Mouse (Mus musculus): ENCODE measurements around the gene Gtpbp10. TPM values are rescaled to one million over a fixed set of nuclear protein-coding genes. Genes with fewer than 3 reads are reported as not detected.

Gtpbp10 gene
- 4.7 and 6.6 TPM in 2 replicates for polyA plus RNA-seq (2012; rRNA removed)

GRCm38 (mm10) chr5:5559079-5559740, at the start of gene Gtpbp10:
Gtpbp10 (minus strand) TSS chr5:5559538.
- WGBS, result under 1% methylated on average over 43 of the region's 43 CpGs
- no peaks in the 10 kb centered on the region for H3K27me3 ChIP-seq (replicated peaks; ENCODE audit: control insufficient read depth, insufficient read depth, low read length)
- H3K27ac ChIP-seq (ENCODE audit: insufficient read depth, low read depth, low read length), result peak within 1 kb of the TSS; percentile 21; the same call in 1 of the 2 replicates
- peak within 1 kb of the TSS; percentile 92 for H3K4me3 ChIP-seq (ENCODE audit: insufficient read depth, low read depth, low read length)
- peak; percentile 94 for DNase-seq
- no peaks in the 10 kb centered on the region for H3K4me1 ChIP-seq (ENCODE audit: control insufficient read depth, insufficient read depth, low read length)
- H3K36me3 ChIP-seq (ENCODE audit: control insufficient read depth, insufficient read depth, low read length), result peaks cover 3% of the 10 kb centered on the region
- TF ChIP-seq CTCF (conservative IDR thresholded peaks at IDR 0.05; ENCODE audit: insufficient read depth, insufficient read length, low read depth, low read length) (no peak), POLR2A (IDR thresholded peaks at IDR 0.05; ENCODE audit: low read depth, low read length) (peak; percentile 73)

GRCm38 (mm10) chr5:5587686-5588085, 28.3 kb upstream of the Gtpbp10 start:
- H3K27me3 ChIP-seq (replicated peaks; ENCODE audit: control insufficient read depth, insufficient read depth, low read length), result no peaks in the 10 kb centered on the region
- no peak for DNase-seq
- H3K36me3 ChIP-seq (ENCODE audit: control insufficient read depth, insufficient read depth, low read length), result no peaks in the 10 kb centered on the region
- WGBS, result 87% methylated on average over 3 of the region's 3 CpGs
- H3K4me1 ChIP-seq (ENCODE audit: control insufficient read depth, insufficient read depth, low read length), result no peaks in the 10 kb centered on the region
- H3K27ac ChIP-seq (ENCODE audit: insufficient read depth, low read depth, low read length), result no peak overlapping the region
- no peak overlapping the region for H3K4me3 ChIP-seq (ENCODE audit: insufficient read depth, low read depth, low read length)
- TF ChIP-seq CTCF (conservative IDR thresholded peaks at IDR 0.05; ENCODE audit: insufficient read depth, insufficient read length, low read depth, low read length), result no peak
- TF ChIP-seq POLR2A (IDR thresholded peaks at IDR 0.05; ENCODE audit: low read depth, low read length), result no peak

- peak within 1 kb of the TSS; percentile 33; the same call in 1 of the 2 replicates for H3K4me3 ChIP-seq (ENCODE audit: insufficient read depth, low read depth, low read length)
- DNase-seq, result no peak
- H3K36me3 ChIP-seq (ENCODE audit: control insufficient read depth, insufficient read depth, low read length), result no peaks in the 10 kb centered on the region
- no peaks in the 10 kb centered on the region for H3K4me1 ChIP-seq (ENCODE audit: control insufficient read depth, insufficient read depth, low read length)
- H3K27me3 ChIP-seq (replicated peaks; ENCODE audit: control insufficient read depth, insufficient read depth, low read length), result no peaks in the 10 kb centered on the region; the same call in 1 of the 2 replicates
- 1% methylated on average over 24 of the region's 24 CpGs for WGBS
- no peak within 1 kb of the TSS for H3K27ac ChIP-seq (ENCODE audit: insufficient read depth, low read depth, low read length)
- no peak for TF ChIP-seq POLR2A (IDR thresholded peaks at IDR 0.05; ENCODE audit: low read depth, low read length)
- no peak for TF ChIP-seq CTCF (conservative IDR thresholded peaks at IDR 0.05; ENCODE audit: insufficient read depth, insufficient read length, low read depth, low read length)
Measured at GRCm38 (mm10) chr5:5573749-5574317, 14.5 kb upstream of the Gtpbp10 start, which contains the start of gene Gm8773. Gm8773 (plus strand) TSS chr5:5573799.

- no peak overlapping the region for H3K27ac ChIP-seq (ENCODE audit: insufficient read depth, low read depth, low read length)
- no peaks in the 10 kb centered on the region for H3K36me3 ChIP-seq (ENCODE audit: control insufficient read depth, insufficient read depth, low read length)
- 77% methylated on average over 3 of the region's 3 CpGs for WGBS
- TF ChIP-seq CTCF (conservative IDR thresholded peaks at IDR 0.05; ENCODE audit: insufficient read depth, insufficient read length, low read depth, low read length) (no peak), POLR2A (IDR thresholded peaks at IDR 0.05; ENCODE audit: low read depth, low read length) (no peak)
- no peaks in the 10 kb centered on the region for H3K4me1 ChIP-seq (ENCODE audit: control insufficient read depth, insufficient read depth, low read length)
- DNase-seq, result no peak
- H3K4me3 ChIP-seq (ENCODE audit: insufficient read depth, low read depth, low read length), result no peak overlapping the region
- H3K27me3 ChIP-seq (replicated peaks; ENCODE audit: control insufficient read depth, insufficient read depth, low read length), result no peaks in the 10 kb centered on the region
Measured at GRCm38 (mm10) chr5:5562435-5562834, 3.1 kb upstream of the Gtpbp10 start.

- H3K27me3 ChIP-seq (replicated peaks; ENCODE audit: control insufficient read depth, insufficient read depth, low read length), result no peaks in the 10 kb centered on the region
- H3K27ac ChIP-seq (ENCODE audit: insufficient read depth, low read depth, low read length), result no peak overlapping the region
- DNase-seq, result no peak
- H3K36me3 ChIP-seq (ENCODE audit: control insufficient read depth, insufficient read depth, low read length), result no peaks in the 10 kb centered on the region
- TF ChIP-seq CTCF (conservative IDR thresholded peaks at IDR 0.05; ENCODE audit: insufficient read depth, insufficient read length, low read depth, low read length) (peak; percentile 43), POLR2A (IDR thresholded peaks at IDR 0.05; ENCODE audit: low read depth, low read length) (no peak)
- WGBS, result 67% methylated on average over 4 of the region's 4 CpGs
- no peaks in the 10 kb centered on the region for H3K4me1 ChIP-seq (ENCODE audit: control insufficient read depth, insufficient read depth, low read length)
- H3K4me3 ChIP-seq (ENCODE audit: insufficient read depth, low read depth, low read length), result no peak overlapping the region
Measured at GRCm38 (mm10) chr5:5561041-5561706, 1.8 kb upstream of the Gtpbp10 start.

- TF ChIP-seq CTCF (conservative IDR thresholded peaks at IDR 0.05; ENCODE audit: insufficient read depth, insufficient read length, low read depth, low read length) (no peak), POLR2A (IDR thresholded peaks at IDR 0.05; ENCODE audit: low read depth, low read length) (no peak)
- Histone ChIP-seq H3K4me3 (ENCODE audit: insufficient read depth, low read depth, low read length) (peak overlapping the region; percentile 92), H3K27ac (ENCODE audit: insufficient read depth, low read depth, low read length) (no peak overlapping the region), H3K36me3 (ENCODE audit: control insufficient read depth, insufficient read depth, low read length) (no peaks in the 10 kb centered on the region), H3K27me3 (replicated peaks; ENCODE audit: control insufficient read depth, insufficient read depth, low read length) (no peaks in the 10 kb centered on the region), H3K4me1 (ENCODE audit: control insufficient read depth, insufficient read depth, low read length) (no peaks in the 10 kb centered on the region)
- 35% methylated on average over 8 of the region's 8 CpGs for WGBS
- DNase-seq, result no peak
Measured at GRCm38 (mm10) chr5:5559798-5560197, 460 bp upstream of the Gtpbp10 start.

GRCm38 (mm10) chr5:5551110-5551509, 8.2 kb downstream of the Gtpbp10 start:
- 94% methylated on average over 1 of the region's 1 CpGs for WGBS
- H3K27me3 ChIP-seq (replicated peaks; ENCODE audit: control insufficient read depth, insufficient read depth, low read length), result no peaks in the 10 kb centered on the region
- no peak for DNase-seq
- H3K27ac ChIP-seq (ENCODE audit: insufficient read depth, low read depth, low read length), result no peak overlapping the region
- TF ChIP-seq CTCF (conservative IDR thresholded peaks at IDR 0.05; ENCODE audit: insufficient read depth, insufficient read length, low read depth, low read length), result no peak
- H3K4me1 ChIP-seq (ENCODE audit: control insufficient read depth, insufficient read depth, low read length), result no peaks in the 10 kb centered on the region
- H3K4me3 ChIP-seq (ENCODE audit: insufficient read depth, low read depth, low read length), result no peak overlapping the region
- H3K36me3 ChIP-seq (ENCODE audit: control insufficient read depth, insufficient read depth, low read length), result peaks cover 8% of the 10 kb centered on the region

All from kidney, adult 2 months (tissue).